Mouse (Mus musculus): Measurements from ENCODE around the gene Sim2. TPM values are rescaled to one million over a fixed set of nuclear protein-coding genes. Genes with fewer than 3 reads are reported as not detected.

Gene Sim2
- 0.16 and 0.35 TPM in 2 replicates for polyA plus RNA-seq (2014; fragmentation: Nextera tagmentation; extraction: Ambion mirVana)

DNA sequence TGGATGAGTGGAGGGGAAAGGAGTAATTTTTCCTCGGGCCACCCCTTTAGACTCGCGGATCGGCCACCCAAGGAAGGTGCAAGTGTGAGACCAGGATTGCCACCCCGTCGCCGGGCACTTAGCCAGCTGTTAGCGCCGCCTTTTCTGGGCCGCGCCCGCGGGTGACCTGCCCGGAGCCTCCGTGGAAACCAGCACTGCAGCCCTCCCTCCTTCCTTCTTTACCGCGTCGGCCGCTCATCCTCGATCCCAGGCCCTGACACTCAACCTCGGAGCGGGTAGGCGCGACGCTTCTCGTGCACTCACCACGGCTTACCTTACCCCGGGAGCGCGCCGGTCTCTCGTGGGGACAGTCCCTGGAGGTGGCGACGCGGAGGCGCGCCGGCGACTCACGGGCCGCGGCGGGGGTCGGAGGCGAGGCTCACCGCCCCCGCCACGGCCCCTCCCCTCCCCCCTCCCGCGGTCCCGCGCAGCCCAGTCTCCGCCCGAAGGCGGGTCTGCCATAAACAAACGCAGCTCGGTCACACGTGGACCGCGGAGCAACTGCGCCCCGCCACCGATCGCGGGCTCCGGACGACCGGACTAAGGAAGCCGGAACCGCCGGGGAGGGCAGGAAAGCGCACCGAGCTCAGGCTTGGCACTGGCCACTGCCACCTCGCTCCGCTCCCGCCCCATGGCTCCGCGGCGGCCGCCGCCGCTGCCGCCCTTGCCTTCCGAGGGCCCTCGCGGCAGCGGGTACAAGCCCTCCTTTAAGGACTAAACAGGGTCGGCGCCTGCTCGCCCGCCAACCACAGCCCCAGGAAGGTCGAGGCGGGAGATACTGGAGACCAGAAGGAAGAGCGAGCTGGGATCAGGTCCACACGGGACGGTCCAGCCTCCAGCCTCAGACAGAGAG, at the start of gene Sim2:
Sim2 (plus strand) TSS at position 221 of the 892 bp plus-strand sequence.
- H3K4me1 ChIP-seq (ENCODE audit: control insufficient read depth, insufficient read depth, low read length) = peaks cover 12% of the 10 kb centered on the region
- no peak within 1 kb of the TSS for H3K27ac ChIP-seq (ENCODE audit: low read depth, low read length)
- H3K4me3 ChIP-seq (ENCODE audit: low read depth, low read length) = peak within 1 kb of the TSS; percentile 23
- DNase-seq (ENCODE audit: low spot score) (peak; percentile 19), ATAC-seq (ENCODE audit: insufficient read depth, low FRiP score, low TSS enrichment) (no peak)
- H3K9me3 ChIP-seq (ENCODE audit: control insufficient read depth, low read length) = no peaks in the 10 kb centered on the region
- H3K27me3 ChIP-seq (ENCODE audit: control insufficient read depth, insufficient read depth, low read length) = peaks cover 97% of the 10 kb centered on the region
- H3K36me3 ChIP-seq (ENCODE audit: control insufficient read depth, insufficient read depth, low read length) = no peaks in the 10 kb centered on the region
- under 1% methylated on average over 85 of the region's 96 CpGs for WGBS
- H3K9ac ChIP-seq (ENCODE audit: low read length) = no peak within 1 kb of the TSS; the same call in 1 of the 2 replicates
- peak within 1 kb of the TSS; percentile 36 for H3K4me2 ChIP-seq (ENCODE audit: low read depth)

DNA sequence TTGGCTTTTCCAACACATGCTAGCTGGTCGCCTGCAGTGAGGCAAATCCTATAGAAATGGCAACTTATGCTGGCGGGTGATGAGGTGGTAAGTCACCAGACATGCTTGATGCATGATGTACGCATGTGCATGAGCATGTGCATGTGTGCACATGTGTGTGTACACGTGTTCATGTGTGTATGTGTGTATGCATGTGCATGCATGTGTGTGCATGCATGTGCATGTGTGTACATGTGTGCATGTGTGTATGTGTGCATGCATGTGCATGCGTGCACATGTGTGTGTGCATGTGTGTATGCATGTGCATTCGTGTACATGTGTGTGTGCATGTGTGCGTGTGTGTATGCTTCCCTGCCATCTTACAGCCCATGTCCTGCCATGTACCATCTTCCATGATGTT, 47.5 kb upstream of the Sim2 start:
- Histone ChIP-seq H3K9ac (ENCODE audit: low read length) (no peak overlapping the region), H3K4me1 (ENCODE audit: control insufficient read depth, insufficient read depth, low read length) (no peaks in the 10 kb centered on the region), H3K27me3 (ENCODE audit: control insufficient read depth, insufficient read depth, low read length) (0 out of 2 replicates have a peak, but pooled peaks cover 2% of the 10 kb centered on the region), H3K27ac (ENCODE audit: low read depth, low read length) (no peak overlapping the region), H3K9me3 (ENCODE audit: control insufficient read depth, low read length) (no peaks in the 10 kb centered on the region), H3K36me3 (ENCODE audit: control insufficient read depth, insufficient read depth, low read length) (no peaks in the 10 kb centered on the region), H3K4me2 (ENCODE audit: low read depth) (no peak overlapping the region), H3K4me3 (ENCODE audit: low read depth, low read length) (no peak overlapping the region)
- WGBS = 93% methylated on average over 7 of the region's 7 CpGs
- no peak for ATAC-seq (ENCODE audit: insufficient read depth, low FRiP score, low TSS enrichment)
- no peak for DNase-seq (ENCODE audit: low spot score)

DNA sequence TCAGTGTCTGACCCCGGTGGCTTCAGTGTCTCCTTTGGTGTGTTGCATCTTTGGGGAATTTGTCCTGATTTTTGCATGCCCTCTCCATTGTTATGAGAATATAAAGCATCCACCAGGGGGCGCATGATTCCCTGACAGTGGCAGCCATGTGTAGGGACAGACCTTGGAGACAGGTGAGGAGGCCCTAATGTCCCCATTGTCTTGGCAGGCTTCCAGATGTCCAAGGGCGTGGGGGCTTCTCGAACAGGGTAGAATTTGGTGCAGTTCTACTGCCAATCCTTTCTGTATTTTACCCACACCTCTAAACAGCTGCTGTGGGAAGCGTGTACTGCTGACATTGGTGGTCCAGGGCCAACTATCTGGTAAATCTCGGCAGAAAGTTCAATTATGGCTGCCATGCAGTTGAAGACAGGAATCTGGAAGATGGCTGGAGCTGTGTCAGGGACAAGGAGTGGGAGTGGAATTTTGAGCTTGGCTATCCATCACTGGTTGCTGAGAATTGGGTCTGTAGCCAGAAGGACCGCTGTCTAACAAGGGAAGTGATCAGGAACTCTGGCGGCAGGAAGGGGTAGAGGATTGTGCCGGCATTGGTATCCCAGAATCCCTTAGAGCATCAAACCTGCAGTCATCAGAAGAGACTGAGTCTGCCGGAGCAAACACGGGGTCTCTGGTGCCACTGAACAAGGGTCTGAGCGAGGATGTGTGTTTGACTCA, 46.3 kb upstream of the Sim2 start:
- no peaks in the 10 kb centered on the region for H3K36me3 ChIP-seq (ENCODE audit: control insufficient read depth, insufficient read depth, low read length)
- H3K9ac ChIP-seq (ENCODE audit: low read length) = no peak overlapping the region
- whole genome bisulfite sequencing = 75% methylated on average over 12 of the region's 12 CpGs
- no peaks in the 10 kb centered on the region for H3K4me1 ChIP-seq (ENCODE audit: control insufficient read depth, insufficient read depth, low read length)
- no peak overlapping the region for H3K4me2 ChIP-seq (ENCODE audit: low read depth)
- ATAC-seq (ENCODE audit: insufficient read depth, low FRiP score, low TSS enrichment) = no peak
- H3K4me3 ChIP-seq (ENCODE audit: low read depth, low read length) = no peak overlapping the region
- H3K9me3 ChIP-seq (ENCODE audit: control insufficient read depth, low read length) = no peaks in the 10 kb centered on the region
- no peak overlapping the region for H3K27ac ChIP-seq (ENCODE audit: low read depth, low read length)
- peak; percentile 60 for DNase-seq (ENCODE audit: low spot score)
- H3K27me3 ChIP-seq (ENCODE audit: control insufficient read depth, insufficient read depth, low read length) = 0 out of 2 replicates have a peak, but pooled peaks cover 2% of the 10 kb centered on the region

DNA sequence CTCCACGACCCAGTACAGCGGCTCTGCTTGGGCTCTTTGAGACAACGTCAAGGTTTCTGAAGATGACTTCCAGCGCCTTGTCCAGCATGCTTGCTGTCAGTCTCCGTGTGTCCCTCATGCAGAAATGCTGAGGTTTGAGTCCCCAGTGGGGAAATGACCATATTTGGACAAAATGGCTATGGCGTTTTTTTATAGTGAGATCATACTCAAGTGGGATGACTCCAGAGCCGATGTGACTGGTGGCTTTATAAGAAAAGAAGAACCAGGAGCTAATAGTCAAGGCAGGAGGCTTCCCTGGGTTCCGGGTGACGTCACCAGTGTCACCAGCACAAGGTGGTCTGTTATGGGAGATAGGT, 45.8 kb upstream of the Sim2 start:
- Histone ChIP-seq H3K4me3 (ENCODE audit: low read depth, low read length) (no peak overlapping the region), H3K4me1 (ENCODE audit: control insufficient read depth, insufficient read depth, low read length) (no peaks in the 10 kb centered on the region), H3K27me3 (ENCODE audit: control insufficient read depth, insufficient read depth, low read length) (0 out of 2 replicates have a peak, but pooled peaks cover 2% of the 10 kb centered on the region), H3K9me3 (ENCODE audit: control insufficient read depth, low read length) (no peaks in the 10 kb centered on the region), H3K36me3 (ENCODE audit: control insufficient read depth, insufficient read depth, low read length) (no peaks in the 10 kb centered on the region), H3K9ac (ENCODE audit: low read length) (no peak overlapping the region), H3K4me2 (ENCODE audit: low read depth) (no peak overlapping the region), H3K27ac (ENCODE audit: low read depth, low read length) (no peak overlapping the region)
- DNase-seq (ENCODE audit: low spot score) = no peak
- ATAC-seq (ENCODE audit: insufficient read depth, low FRiP score, low TSS enrichment) = no peak
- WGBS = 88% methylated on average over 9 of the region's 9 CpGs

DNA sequence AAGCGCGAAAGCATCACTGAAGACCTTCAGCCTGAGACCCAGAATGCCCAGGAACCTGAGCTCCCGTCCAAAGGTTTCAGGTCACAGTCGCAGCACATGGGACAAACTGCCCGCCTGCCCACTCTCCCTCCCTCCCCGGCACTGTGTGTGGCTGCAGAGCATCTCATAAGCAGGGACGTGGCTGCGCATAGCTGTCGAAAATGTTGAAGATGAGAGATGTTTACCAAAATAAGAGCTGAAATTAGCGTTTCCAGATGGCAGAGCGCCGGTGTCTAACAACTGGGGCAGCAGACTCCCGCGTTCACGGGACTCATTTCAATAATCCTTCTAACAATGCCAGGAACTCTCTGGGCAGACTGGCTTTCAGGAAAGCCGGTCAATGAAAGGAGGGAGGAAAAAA, 44.2 kb upstream of the Sim2 start:
- Histone ChIP-seq H3K4me3 (ENCODE audit: low read depth, low read length) (no peak overlapping the region), H3K9me3 (ENCODE audit: control insufficient read depth, low read length) (no peaks in the 10 kb centered on the region), H3K27me3 (ENCODE audit: control insufficient read depth, insufficient read depth, low read length) (0 out of 2 replicates have a peak, but pooled peaks cover 2% of the 10 kb centered on the region), H3K4me2 (ENCODE audit: low read depth) (peak overlapping the region; percentile 12; the same call in 1 of the 2 replicates), H3K36me3 (ENCODE audit: control insufficient read depth, insufficient read depth, low read length) (no peaks in the 10 kb centered on the region), H3K9ac (ENCODE audit: low read length) (no peak overlapping the region), H3K4me1 (ENCODE audit: control insufficient read depth, insufficient read depth, low read length) (no peaks in the 10 kb centered on the region), H3K27ac (ENCODE audit: low read depth, low read length) (no peak overlapping the region)
- no peak for DNase-seq (ENCODE audit: low spot score)
- 33% methylated on average over 16 of the region's 16 CpGs for WGBS
- no peak for ATAC-seq (ENCODE audit: insufficient read depth, low FRiP score, low TSS enrichment)

DNA sequence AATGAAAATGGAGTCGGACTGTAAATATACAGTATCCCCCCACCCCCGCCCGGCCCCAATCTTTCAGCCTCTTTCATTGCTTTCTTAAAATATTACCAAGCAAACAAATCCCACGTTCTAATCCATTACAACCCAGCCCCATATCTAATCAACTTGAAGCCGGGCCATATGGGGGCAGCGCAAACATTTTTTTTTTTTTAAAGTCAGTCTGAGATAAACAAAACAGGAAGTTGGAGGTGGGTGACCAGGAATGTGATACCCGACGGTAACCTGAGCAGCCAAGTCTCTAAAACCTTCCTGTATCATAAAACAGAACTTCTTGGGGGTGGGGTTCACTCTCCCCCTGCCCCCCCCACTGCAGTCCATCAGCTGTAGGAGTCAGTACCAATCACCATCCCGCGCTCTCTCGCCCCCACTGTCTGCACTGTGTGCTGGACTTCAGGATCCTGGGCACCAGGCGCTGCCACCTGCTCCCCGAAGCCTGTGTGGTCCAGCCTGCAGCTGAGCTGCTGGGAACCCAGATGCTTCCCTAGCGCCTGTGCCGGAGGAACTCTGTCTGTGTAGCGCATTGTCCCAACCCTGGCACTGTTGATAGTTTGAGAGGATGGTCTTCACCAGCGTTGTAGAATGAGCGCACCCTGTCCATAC, 43.5 kb upstream of the Sim2 start:
- DNase-seq (ENCODE audit: low spot score) = no peak
- no peak overlapping the region for H3K27ac ChIP-seq (ENCODE audit: low read depth, low read length)
- H3K9ac ChIP-seq (ENCODE audit: low read length) = no peak overlapping the region
- no peak overlapping the region for H3K4me2 ChIP-seq (ENCODE audit: low read depth)
- H3K36me3 ChIP-seq (ENCODE audit: control insufficient read depth, insufficient read depth, low read length) = no peaks in the 10 kb centered on the region
- no peak overlapping the region for H3K4me3 ChIP-seq (ENCODE audit: low read depth, low read length)
- 0 out of 2 replicates have a peak, but pooled peaks cover 2% of the 10 kb centered on the region for H3K27me3 ChIP-seq (ENCODE audit: control insufficient read depth, insufficient read depth, low read length)
- ATAC-seq (ENCODE audit: insufficient read depth, low FRiP score, low TSS enrichment) = no peak
- H3K9me3 ChIP-seq (ENCODE audit: control insufficient read depth, low read length) = no peaks in the 10 kb centered on the region
- no peaks in the 10 kb centered on the region for H3K4me1 ChIP-seq (ENCODE audit: control insufficient read depth, insufficient read depth, low read length)
- 55% methylated on average over 18 of the region's 18 CpGs for WGBS

DNA sequence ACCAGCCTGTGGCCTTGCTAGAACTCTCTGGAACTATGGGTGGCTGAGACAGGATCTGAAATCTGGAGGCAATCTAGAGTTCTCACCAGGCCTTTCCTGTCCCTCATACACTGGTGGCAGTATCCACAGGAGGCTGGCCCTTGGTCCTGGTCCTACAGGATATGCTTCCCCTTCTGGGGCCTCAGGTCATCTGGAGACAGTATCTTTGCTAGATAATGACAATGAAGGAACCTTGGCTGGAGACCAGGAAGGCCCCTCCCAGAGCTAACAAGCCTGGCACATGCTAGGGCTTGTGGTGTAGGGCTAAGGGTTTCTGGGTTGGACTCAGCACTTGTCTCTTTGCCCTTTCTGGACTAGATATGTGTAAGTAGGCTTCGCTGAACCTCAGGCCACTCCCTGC, 40.9 kb upstream of the Sim2 start:
- Histone ChIP-seq H3K4me3 (ENCODE audit: low read depth, low read length) (no peak overlapping the region), H3K4me2 (ENCODE audit: low read depth) (no peak overlapping the region), H3K27me3 (ENCODE audit: control insufficient read depth, insufficient read depth, low read length) (0 out of 2 replicates have a peak, but pooled peaks cover 2% of the 10 kb centered on the region), H3K9ac (ENCODE audit: low read length) (no peak overlapping the region), H3K27ac (ENCODE audit: low read depth, low read length) (no peak overlapping the region), H3K9me3 (ENCODE audit: control insufficient read depth, low read length) (no peaks in the 10 kb centered on the region), H3K36me3 (ENCODE audit: control insufficient read depth, insufficient read depth, low read length) (no peaks in the 10 kb centered on the region), H3K4me1 (ENCODE audit: control insufficient read depth, insufficient read depth, low read length) (no peaks in the 10 kb centered on the region)
- ATAC-seq (ENCODE audit: insufficient read depth, low FRiP score, low TSS enrichment) (no peak), DNase-seq (ENCODE audit: low spot score) (no peak)
- 88% methylated on average over 1 of the region's 1 CpGs for WGBS

DNA sequence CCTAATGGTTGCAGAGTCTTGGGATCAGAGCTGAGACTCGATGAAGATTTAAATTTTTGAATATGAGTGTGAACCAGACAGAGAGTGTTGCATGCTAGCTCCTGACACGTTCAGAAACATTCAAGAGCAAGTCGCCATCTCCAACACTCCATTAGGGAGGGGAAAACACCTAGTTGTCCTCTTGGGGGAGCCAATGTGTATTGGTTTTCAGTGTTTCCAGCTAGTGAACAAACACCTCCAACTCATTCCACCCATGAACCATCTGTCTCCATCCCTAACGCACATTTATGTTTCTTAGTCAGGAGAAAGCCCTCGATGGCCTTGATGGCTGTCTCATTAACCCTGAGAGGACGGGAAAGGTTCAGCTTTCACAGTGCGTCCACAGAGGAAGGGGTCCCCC, 39.7 kb upstream of the Sim2 start:
- WGBS = 49% methylated on average over 7 of the region's 7 CpGs
- no peak overlapping the region for H3K27ac ChIP-seq (ENCODE audit: low read depth, low read length)
- H3K9ac ChIP-seq (ENCODE audit: low read length) = no peak overlapping the region
- DNase-seq (ENCODE audit: low spot score) (no peak), ATAC-seq (ENCODE audit: insufficient read depth, low FRiP score, low TSS enrichment) (no peak)
- H3K4me1 ChIP-seq (ENCODE audit: control insufficient read depth, insufficient read depth, low read length) = no peaks in the 10 kb centered on the region
- H3K4me2 ChIP-seq (ENCODE audit: low read depth) = no peak overlapping the region
- no peak overlapping the region for H3K4me3 ChIP-seq (ENCODE audit: low read depth, low read length)
- H3K36me3 ChIP-seq (ENCODE audit: control insufficient read depth, insufficient read depth, low read length) = no peaks in the 10 kb centered on the region
- no peaks in the 10 kb centered on the region for H3K9me3 ChIP-seq (ENCODE audit: control insufficient read depth, low read length)
- H3K27me3 ChIP-seq (ENCODE audit: control insufficient read depth, insufficient read depth, low read length) = 0 out of 2 replicates have a peak, but pooled peaks cover 2% of the 10 kb centered on the region
